Mouse (Mus musculus) adrenal gland, adult 2 months (tissue): Measurements from ENCODE around the gene Sfpq. TPM values are rescaled to one million over a fixed set of nuclear protein-coding genes. Genes with fewer than 3 reads are reported as not detected.
"Not testable (repeated sequence)": the region's sequence is repeated elsewhere in the genome, so short reads cannot be mapped to it uniquely, and the experiment has no call there.

Experiments used
- DNase-seq: peaks from one replicate; pipeline ENCODE4 v3.0.0; 2021
- long read RNA-seq: library from polyadenylated mRNA; stranded (forward); transcript quantifications from one replicate; pipeline ENCODE4 v2.0.0, GENCODE M21; 2021
- polyA plus RNA-seq: library from polyadenylated mRNA; depleted of rRNA; stranded (reverse); fragments of >200 nt; gene quantifications from 2 replicates; pipeline ENCODE4 v1.2.3, GENCODE M21; 2012; rRNA removed
- total RNA-seq, 2 experiments: library from RNA; stranded (reverse); gene quantifications; 2 replicates each; pipeline ENCODE4 v1.2.3; 2021

Sfpq gene
- total RNA-seq (100 to 1,000 TPM; 122 to 268 TPM), polyA plus RNA-seq (67.9 and 79.2 TPM in 2 replicates)
- long read RNA-seq, transcript Sfpq-201 (10 exons, 3,465 nt): major isoform, 20 of 33 reads
- long read RNA-seq, partial matches to known transcripts: 4 of 33 reads
- long read RNA-seq, other reads (novel, unspliced or antisense): 9 of 33 reads

- DNase-seq: peak; percentile 97
Observed at GRCm38 (mm10) chr4:127021151-127021945, at the start of gene Sfpq. Gene Sfpq (plus strand): TSS chr4:127021324.

- DNase-seq: peak; percentile 57
Observed at GRCm38 (mm10) chr4:126977467-126977866, 43.7 kb upstream of the Sfpq start.

- DNase-seq: no peak
Observed at GRCm38 (mm10) chr4:126978706-126979105, 42.4 kb upstream of the Sfpq start.

GRCm38 (mm10) chr4:126983321-126983720 lies 37.8 kb upstream of the Sfpq start:
- DNase-seq: peak; percentile 49

GRCm38 (mm10) chr4:126983736-126984525 lies 37.2 kb upstream of the Sfpq start:
- peak; percentile 71 for DNase-seq

- no peak for DNase-seq
Observed at GRCm38 (mm10) chr4:126986768-126987167, 34.4 kb upstream of the Sfpq start.

- DNase-seq: no peak
Observed at GRCm38 (mm10) chr4:126988503-126988902, 32.6 kb upstream of the Sfpq start.

- DNase-seq: no peak
Observed at GRCm38 (mm10) chr4:126990553-126990952, 30.6 kb upstream of the Sfpq start.

- no peak for DNase-seq
Observed at GRCm38 (mm10) chr4:126992356-126992755, 28.8 kb upstream of the Sfpq start.

- not testable (repeated sequence) for DNase-seq
Observed at GRCm38 (mm10) chr4:126999372-126999771, 21.8 kb upstream of the Sfpq start.

GRCm38 (mm10) chr4:127000601-127001105 lies 20.5 kb upstream of the Sfpq start:
- DNase-seq: no peak

- DNase-seq: no peak
Observed at GRCm38 (mm10) chr4:127004384-127004783, 16.7 kb upstream of the Sfpq start.

- peak; percentile 60 for DNase-seq
Observed at GRCm38 (mm10) chr4:127005113-127005936, 15.8 kb upstream of the Sfpq start.

GRCm38 (mm10) chr4:127015294-127015993 lies 5.7 kb upstream of the Sfpq start:
- peak; percentile 90 for DNase-seq

- no peak for DNase-seq
Observed at GRCm38 (mm10) chr4:127016366-127016765, 4.8 kb upstream of the Sfpq start.

- no peak for DNase-seq
Observed at GRCm38 (mm10) chr4:127020411-127021150, 543 bp upstream of the Sfpq start.

GRCm38 (mm10) chr4:127021989-127022626 lies 984 bp downstream of the Sfpq start:
- DNase-seq: peak; percentile 94

GRCm38 (mm10) chr4:127023201-127023600 lies 2.1 kb downstream of the Sfpq start:
- DNase-seq: no peak

GRCm38 (mm10) chr4:127024240-127024639 lies 3.1 kb downstream of the Sfpq start:
- DNase-seq: no peak

- no peak for DNase-seq
Observed at GRCm38 (mm10) chr4:127026826-127027225, 5.7 kb downstream of the Sfpq start.
